Mouse (Mus musculus) hindbrain, embryonic 15.5 days (tissue): ENCODE measurements around the gene Kat2a. TPM values are rescaled to one million over a fixed set of nuclear protein-coding genes. Genes with fewer than 3 reads are reported as not detected.
A peak's percentile ranks its signal among the peaks of the same experiment; 100 is the strongest.

Experiments used
- ATAC-seq: fragments of 200-750 bp; cut with Nextera tagmentation; 2 replicates; pipeline ENCODE4 v1.8.0; 2017; ENCODE audit warnings: low read depth, moderate number of reproducible peaks, moderate TSS enrichment; ENCODE audit not compliant: low FRiP score
- H3K27ac ChIP-seq: fragments of 300-500 bp; sonication (generic); replicated peaks from 2 replicates; pipeline ENCODE4 v1.5.1; 2015; ENCODE audit warnings: mild to moderate bottlenecking, inconsistent platforms
- H3K27me3 ChIP-seq: fragments of 300-500 bp; sonication (generic); 2 replicates; pipeline ENCODE4 v1.6.1; 2015; ENCODE audit warnings: control low read depth, inconsistent platforms
- H3K36me3 ChIP-seq: fragments of 300-500 bp; sonication (generic); 2 replicates; pipeline ENCODE4 v1.6.1; 2015; ENCODE audit warnings: control low read depth, inconsistent platforms
- H3K4me1 ChIP-seq: fragments of 300-500 bp; sonication (generic); replicated peaks from 2 replicates; pipeline ENCODE4 v1.6.1; 2015; ENCODE audit warnings: control low read depth, inconsistent platforms
- H3K4me2 ChIP-seq: fragments of 300-500 bp; sonication (generic); 2 replicates; pipeline ENCODE4 v1.6.1; 2015; ENCODE audit warnings: moderate library complexity, mild to moderate bottlenecking, inconsistent platforms
- H3K4me3 ChIP-seq: fragments of 300-500 bp; sonication (generic); 2 replicates; pipeline ENCODE4 v1.5.1; 2015; ENCODE audit warnings: mild to moderate bottlenecking, inconsistent platforms
- H3K9ac ChIP-seq: fragments of 300-500 bp; sonication (generic); 2 replicates; pipeline ENCODE4 v1.6.1; 2015; ENCODE audit warnings: inconsistent platforms
- H3K9me3 ChIP-seq: fragments of 300-500 bp; sonication (generic); 2 replicates; pipeline ENCODE4 v1.6.1; 2016; ENCODE audit warnings: control low read depth, inconsistent platforms
- WGBS: fragments of 180-500 bp; shearing (Covaris S2); methylation state at CpG from one replicate; pipeline ENCODE4 v1.1.7; 2015; 5-methylcytosine and 5-hydroxymethylcytosine counted together
- polyA plus RNA-seq: library from polyadenylated mRNA; unstranded; fragments of >200 nt; fragmentation: Nextera tagmentation; extraction: Ambion mirVana; gene quantifications from 2 replicates; pipeline ENCODE4 v1.2.1, GENCODE M21; 2015

Gene Kat2a
- polyA plus RNA-seq, 1 experiment from 2014 or later: 74.0 TPM

DNA sequence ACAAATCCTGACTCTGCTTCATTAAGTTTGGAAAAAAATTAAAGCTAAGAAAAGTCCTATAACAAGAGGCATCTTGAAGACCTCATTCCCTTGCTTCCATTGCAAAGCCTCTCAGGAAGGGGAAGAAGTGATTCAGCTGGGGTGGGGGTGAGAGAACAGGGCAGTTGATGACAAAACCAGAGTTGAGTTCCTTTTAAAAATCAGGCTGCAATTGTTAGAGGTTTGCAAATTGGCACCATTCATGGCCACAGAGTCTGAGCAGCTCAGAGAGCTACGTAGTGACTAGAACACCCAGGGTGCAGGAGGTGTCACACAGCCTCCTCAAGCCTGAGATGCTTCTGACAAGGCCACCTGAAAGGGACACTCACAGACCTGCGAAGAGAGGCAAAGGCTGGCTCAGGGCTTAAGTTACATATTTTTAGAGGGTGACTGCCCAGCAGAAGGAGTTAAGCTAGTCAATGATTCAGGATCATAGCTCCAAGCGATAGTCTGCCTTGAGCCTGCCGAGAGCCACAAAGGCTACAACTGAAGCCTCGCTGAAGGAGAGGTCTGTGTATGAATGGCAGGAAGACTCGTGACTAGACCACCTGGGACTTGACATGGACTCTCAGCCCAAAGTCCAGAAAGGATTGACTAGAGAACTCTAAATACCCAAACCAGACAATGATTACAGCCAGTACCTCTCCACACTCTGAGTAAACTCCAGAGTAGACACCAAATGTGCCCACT, 18.4 kb upstream of the Kat2a start:
- Histone ChIP-seq H3K4me2 (no peak overlapping the region), H3K27me3 (no peaks in the 10 kb centered on the region), H3K27ac (no peak overlapping the region), H3K36me3 (peaks cover 17% of the 10 kb centered on the region; the same call in 1 of the 2 replicates), H3K9me3 (no peaks in the 10 kb centered on the region), H3K4me1 (0 out of 2 replicates have a peak, but pooled peaks cover under 1% of the 10 kb centered on the region), H3K9ac (no peak overlapping the region), H3K4me3 (no peak overlapping the region)
- 91% methylated on average over 6 of the region's 6 CpGs for WGBS
- no peak for ATAC-seq

DNA sequence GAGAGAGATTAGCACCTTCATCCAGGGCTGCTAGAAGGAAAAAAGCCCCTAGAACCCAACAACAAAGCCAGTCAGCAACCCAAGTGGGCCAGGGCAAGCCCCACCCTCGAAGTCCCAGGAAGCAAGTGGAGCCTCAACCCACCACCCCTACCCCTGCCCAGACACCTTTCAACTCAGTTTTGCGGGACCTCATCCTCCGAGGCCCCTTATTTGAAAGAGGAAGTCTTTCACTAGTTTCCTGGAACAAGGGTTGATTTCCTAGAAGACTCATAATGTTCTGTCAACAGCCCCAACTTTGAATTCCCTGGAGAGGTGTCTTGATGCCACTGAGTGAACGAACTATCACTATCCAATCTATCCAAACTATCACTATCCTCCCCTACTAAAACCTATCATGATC, 17.7 kb upstream of the Kat2a start:
- H3K9me3 ChIP-seq: no peaks in the 10 kb centered on the region
- peaks cover 17% of the 10 kb centered on the region; the same call in 1 of the 2 replicates for H3K36me3 ChIP-seq
- H3K9ac ChIP-seq: no peak overlapping the region
- no peaks in the 10 kb centered on the region for H3K27me3 ChIP-seq
- H3K4me2 ChIP-seq: no peak overlapping the region
- no peak overlapping the region for H3K27ac ChIP-seq
- no peak for ATAC-seq
- H3K4me1 ChIP-seq: no peaks in the 10 kb centered on the region
- H3K4me3 ChIP-seq: no peak overlapping the region
- 92% methylated on average over 4 of the region's 4 CpGs for WGBS

DNA sequence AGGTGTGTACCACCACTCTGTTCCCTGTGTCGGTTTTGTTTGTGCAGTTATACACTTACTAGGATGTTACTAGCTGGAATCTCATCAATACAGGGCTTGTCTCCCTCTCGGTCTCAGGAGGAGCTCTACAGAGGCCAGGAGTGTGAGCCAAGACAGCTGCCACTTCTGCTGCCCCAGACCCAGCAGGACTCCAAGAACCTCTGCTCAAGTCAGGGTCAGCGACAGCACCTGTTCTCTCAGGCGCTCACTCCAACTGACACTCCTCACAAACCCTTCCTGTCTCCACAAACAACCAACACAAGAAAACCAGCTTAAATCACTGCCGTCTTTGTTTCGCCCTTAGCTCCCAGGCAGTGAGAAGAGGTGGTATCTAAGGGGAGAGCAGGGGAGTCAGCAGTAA, 16.3 kb upstream of the Kat2a start:
- ATAC-seq: no peak
- H3K9me3 ChIP-seq: no peaks in the 10 kb centered on the region
- 78% methylated on average over 6 of the region's 6 CpGs for WGBS
- H3K27me3 ChIP-seq: no peaks in the 10 kb centered on the region
- H3K4me2 ChIP-seq: no peak overlapping the region
- no peaks in the 10 kb centered on the region for H3K4me1 ChIP-seq
- H3K36me3 ChIP-seq: peaks cover 17% of the 10 kb centered on the region; the same call in 1 of the 2 replicates
- no peak overlapping the region for H3K9ac ChIP-seq
- H3K4me3 ChIP-seq: no peak overlapping the region
- H3K27ac ChIP-seq: no peak overlapping the region

DNA sequence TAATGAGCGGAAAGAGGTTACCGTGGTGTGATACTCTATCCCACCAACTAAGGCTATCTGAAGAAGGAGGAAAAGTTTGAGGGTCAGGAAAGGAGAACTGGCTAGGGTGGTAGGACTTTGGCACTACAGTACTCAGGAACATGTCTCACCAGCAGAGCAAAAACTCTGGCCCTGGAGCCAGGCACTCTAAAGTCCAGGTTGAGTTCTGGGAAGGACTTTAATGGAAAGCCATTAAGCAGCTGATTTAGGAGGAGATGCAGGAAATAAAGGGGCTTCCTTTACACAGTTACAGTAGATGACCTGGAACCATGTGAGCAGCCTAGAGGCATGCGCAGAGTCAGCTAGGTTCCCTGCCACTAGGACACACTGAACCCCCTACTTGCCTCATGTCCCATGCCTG, 14.9 kb upstream of the Kat2a start:
- Histone ChIP-seq H3K4me2 (no peak overlapping the region), H3K9ac (no peak overlapping the region), H3K36me3 (peaks cover 10% of the 10 kb centered on the region; the same call in 1 of the 2 replicates), H3K4me3 (no peak overlapping the region), H3K27ac (no peak overlapping the region), H3K27me3 (no peaks in the 10 kb centered on the region), H3K4me1 (peaks cover 3% of the 10 kb centered on the region; the same call in 1 of the 2 replicates), H3K9me3 (no peaks in the 10 kb centered on the region)
- no peak for ATAC-seq
- WGBS: 94% methylated on average over 3 of the region's 3 CpGs

DNA sequence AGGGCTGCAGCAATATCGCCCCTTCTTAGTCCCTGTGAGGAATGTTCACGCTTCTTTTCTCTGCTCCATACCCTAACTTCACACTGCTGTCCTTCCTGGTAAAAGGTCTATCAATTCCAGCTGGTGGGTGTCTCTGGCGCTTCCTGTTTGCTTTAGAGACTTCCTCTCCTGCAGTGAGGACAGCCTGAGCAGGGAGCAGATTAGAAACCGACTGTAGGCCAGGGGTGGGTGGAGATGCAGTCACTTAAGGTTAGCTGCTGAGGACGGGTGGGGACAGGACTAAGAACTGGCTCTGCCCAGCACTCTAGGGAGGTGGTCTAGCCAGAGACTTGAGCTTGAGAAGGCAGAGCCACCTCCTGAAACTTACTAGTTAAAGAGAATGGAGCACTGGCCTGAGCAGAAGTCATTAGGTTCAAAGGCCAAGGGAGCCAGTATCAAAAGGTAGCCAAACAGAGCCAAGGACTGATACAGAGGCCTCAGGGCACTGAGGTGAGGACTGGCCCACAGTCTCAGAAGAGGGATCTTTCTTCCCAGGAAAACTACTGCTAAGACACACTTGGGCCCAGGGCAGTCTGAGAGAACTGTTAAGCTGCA, 12.8 kb upstream of the Kat2a start:
- H3K27ac ChIP-seq: no peak overlapping the region

DNA sequence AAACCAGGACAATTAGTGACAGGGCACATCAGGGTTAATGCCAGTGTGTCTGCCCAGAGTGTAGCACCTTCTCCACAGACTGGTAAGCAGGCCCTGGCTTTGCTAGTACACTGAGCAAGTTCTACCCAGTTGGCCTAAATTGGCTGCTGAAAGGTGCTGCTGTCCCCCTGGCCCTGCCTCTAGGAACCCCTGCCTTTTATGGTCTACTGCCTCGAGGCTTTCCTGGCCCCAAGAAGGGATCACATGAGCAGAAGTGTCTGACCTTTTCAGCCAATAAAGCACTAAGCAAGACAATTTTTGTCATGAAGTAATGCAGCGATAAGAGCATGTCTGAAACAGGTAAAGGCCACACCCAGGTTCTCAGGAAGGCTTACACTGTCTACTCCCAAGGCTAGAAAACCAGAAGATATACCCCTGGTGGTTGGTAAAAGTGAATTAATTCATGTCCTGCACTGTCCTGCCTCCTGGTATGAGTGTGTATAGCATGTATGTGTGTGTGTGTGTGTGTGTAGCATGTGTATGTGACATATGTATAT, 10.3 kb upstream of the Kat2a start:
- no peaks in the 10 kb centered on the region for H3K9me3 ChIP-seq
- no peak for ATAC-seq
- H3K36me3 ChIP-seq: peaks cover 8% of the 10 kb centered on the region
- peak overlapping the region; percentile 47; the same call in 1 of the 2 replicates for H3K27ac ChIP-seq
- no peak overlapping the region for H3K9ac ChIP-seq
- no peak overlapping the region for H3K4me2 ChIP-seq
- peaks cover 21% of the 10 kb centered on the region for H3K4me1 ChIP-seq
- no peaks in the 10 kb centered on the region for H3K27me3 ChIP-seq
- no peak overlapping the region for H3K4me3 ChIP-seq
- 76% methylated on average over 2 of the region's 2 CpGs for WGBS

More for the DNA sequence above, 12.8 kb upstream of the Kat2a start:
- no peak for ATAC-seq
- Histone ChIP-seq H3K9me3 (no peaks in the 10 kb centered on the region), H3K9ac (no peak overlapping the region), H3K4me3 (no peak overlapping the region), H3K4me2 (no peak overlapping the region), H3K4me1 (peaks cover 21% of the 10 kb centered on the region), H3K36me3 (peaks cover 10% of the 10 kb centered on the region; the same call in 1 of the 2 replicates), H3K27me3 (no peaks in the 10 kb centered on the region)
- 64% methylated on average over 5 of the region's 5 CpGs for WGBS

DNA sequence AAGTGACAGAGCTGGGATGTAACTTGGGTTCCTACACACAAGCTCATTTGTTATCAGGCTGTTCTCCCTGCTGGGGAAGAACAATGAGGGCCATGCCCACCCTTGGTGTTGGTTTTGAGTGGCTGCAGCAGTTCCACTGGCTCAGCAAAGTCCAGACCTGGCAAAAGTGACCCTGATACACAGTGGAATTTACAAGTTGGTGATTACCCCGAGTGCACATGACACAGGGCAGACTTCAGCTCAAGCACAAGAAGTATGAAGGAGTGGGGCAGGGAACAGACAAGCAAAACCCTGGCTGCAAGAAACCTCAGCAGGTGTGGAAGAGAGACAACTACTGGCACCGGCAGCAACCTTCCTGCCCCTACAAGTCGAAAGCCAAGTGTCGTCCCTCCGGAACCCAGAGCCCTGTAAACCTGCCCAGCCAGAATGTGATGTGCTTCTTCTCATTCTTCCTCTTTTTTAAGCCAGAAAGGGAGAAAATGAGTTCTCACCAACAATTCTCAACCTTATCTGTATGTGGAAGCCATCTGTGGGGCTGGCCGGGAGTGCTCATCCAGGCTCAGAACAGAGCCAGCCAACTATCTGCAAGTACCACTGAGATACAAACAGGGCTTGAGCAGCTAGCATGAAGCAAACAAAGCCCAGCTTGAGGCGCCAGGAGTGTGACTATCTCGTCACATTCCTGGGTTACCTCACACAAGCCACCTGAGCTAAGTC, 9.7 kb upstream of the Kat2a start:
- 68% methylated on average over 8 of the region's 8 CpGs for WGBS
- H3K27ac ChIP-seq: peak overlapping the region; percentile 47

DNA sequence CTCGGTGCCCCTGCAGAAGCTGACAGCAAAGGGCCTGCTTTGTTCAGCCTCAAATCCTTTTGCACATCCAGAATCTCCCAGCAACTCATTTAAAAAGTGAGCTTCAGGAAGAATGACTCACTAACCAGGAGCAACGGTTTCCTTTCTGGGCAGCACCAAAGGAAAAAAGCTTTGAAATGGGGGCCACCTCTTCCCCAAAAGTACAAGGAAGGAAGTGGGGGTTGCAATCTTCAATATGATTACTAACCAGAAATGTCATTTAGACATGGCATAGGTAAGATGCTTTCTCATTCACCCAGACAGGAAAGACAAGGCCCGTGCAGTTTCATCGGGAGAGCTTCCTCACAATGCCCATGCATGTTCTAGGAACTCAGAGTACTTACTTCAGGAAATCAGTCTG, 9.0 kb upstream of the Kat2a start:
- Histone ChIP-seq H3K36me3 (peaks cover 21% of the 10 kb centered on the region), H3K27ac (peak overlapping the region; percentile 47), H3K4me3 (no peak overlapping the region), H3K27me3 (no peaks in the 10 kb centered on the region), H3K4me1 (peaks cover 21% of the 10 kb centered on the region), H3K9ac (no peak overlapping the region), H3K4me2 (no peak overlapping the region), H3K9me3 (no peaks in the 10 kb centered on the region)
- ATAC-seq: no peak
- 67% methylated on average over 4 of the region's 4 CpGs for WGBS

More for the DNA sequence above, 9.7 kb upstream of the Kat2a start:
- no peaks in the 10 kb centered on the region for H3K9me3 ChIP-seq
- H3K4me1 ChIP-seq: peaks cover 21% of the 10 kb centered on the region
- H3K36me3 ChIP-seq: peaks cover 15% of the 10 kb centered on the region
- H3K4me3 ChIP-seq: no peak overlapping the region
- ATAC-seq: no peak
- H3K9ac ChIP-seq: no peak overlapping the region
- no peak overlapping the region for H3K4me2 ChIP-seq
- no peaks in the 10 kb centered on the region for H3K27me3 ChIP-seq

DNA sequence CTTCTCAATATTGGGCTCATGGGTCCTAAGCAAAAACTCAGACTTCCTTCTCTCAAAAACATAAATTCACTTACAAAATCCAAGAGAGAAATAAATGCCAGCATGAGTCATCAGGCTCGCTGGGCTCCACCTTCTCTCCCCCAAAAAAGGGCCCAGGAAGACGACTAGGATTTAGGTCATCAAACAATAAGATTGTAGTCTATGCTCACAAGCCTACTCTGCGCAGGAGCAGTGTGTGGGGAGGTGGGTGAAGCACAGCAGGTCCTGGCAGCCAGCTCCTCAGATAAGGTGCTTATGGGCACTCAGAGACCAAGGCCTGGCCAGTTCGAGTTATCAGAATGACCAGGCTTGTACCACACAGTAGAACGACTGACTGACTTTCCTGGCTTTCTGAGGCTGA, 8.1 kb upstream of the Kat2a start:
- no peaks in the 10 kb centered on the region for H3K9me3 ChIP-seq
- no peak overlapping the region for H3K4me2 ChIP-seq
- H3K4me3 ChIP-seq: no peak overlapping the region
- 77% methylated on average over 5 of the region's 5 CpGs for WGBS
- ATAC-seq: no peak
- H3K27me3 ChIP-seq: no peaks in the 10 kb centered on the region
- H3K27ac ChIP-seq: peak overlapping the region; percentile 47
- peaks cover 31% of the 10 kb centered on the region for H3K36me3 ChIP-seq
- peaks cover 21% of the 10 kb centered on the region for H3K4me1 ChIP-seq
- H3K9ac ChIP-seq: no peak overlapping the region

DNA sequence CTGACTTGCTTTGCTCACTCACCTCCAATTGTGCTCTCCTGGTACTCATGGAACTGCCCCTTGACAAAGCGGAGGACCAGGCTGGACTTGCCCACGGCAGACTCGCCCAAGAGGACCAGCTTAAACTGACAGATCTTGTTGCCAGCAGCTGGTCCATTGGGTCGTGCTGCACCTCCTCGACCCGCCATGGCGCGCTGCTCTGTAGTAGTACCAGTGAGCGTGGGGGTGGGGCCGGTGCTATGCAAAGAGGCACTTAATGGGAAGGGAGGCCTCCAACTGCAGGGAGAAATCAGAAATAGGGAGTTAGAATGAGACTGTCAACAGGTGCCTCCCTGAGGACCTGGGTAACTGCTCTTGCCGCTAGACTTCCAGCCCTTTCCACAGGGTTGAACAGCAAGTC, 7.6 kb upstream of the Kat2a start:
- Histone ChIP-seq H3K4me1 (peaks cover 21% of the 10 kb centered on the region), H3K9me3 (no peaks in the 10 kb centered on the region), H3K27me3 (no peaks in the 10 kb centered on the region), H3K9ac (no peak overlapping the region), H3K27ac (no peak overlapping the region; the same call in 1 of the 2 replicates), H3K4me3 (no peak overlapping the region), H3K36me3 (peaks cover 34% of the 10 kb centered on the region), H3K4me2 (no peak overlapping the region)
- ATAC-seq: no peak
- WGBS: 89% methylated on average over 11 of the region's 11 CpGs

DNA sequence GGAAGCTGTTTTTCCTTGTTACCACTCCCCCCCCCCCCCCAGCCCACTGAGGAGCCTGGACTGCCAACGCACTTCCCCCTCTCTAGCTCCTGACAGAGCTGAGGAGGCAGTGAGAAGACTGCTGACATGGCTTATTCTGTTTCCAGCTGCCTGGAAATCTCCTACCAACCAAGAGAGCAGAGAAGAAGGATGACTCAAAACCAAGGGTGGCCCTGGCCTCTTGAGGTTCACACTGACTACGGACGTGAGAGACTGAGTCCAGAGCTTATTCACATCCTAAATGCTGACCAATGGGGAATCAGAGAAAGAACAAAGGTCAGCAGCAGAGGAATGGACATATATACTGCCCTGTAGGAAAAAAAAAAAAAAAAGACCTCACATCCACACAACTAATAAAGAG, 7.0 kb upstream of the Kat2a start:
- WGBS: 68% methylated on average over 3 of the region's 3 CpGs
- Histone ChIP-seq H3K27me3 (no peaks in the 10 kb centered on the region), H3K4me1 (peaks cover 27% of the 10 kb centered on the region), H3K9ac (no peak overlapping the region), H3K4me3 (no peak overlapping the region), H3K27ac (no peak overlapping the region), H3K36me3 (peaks cover 34% of the 10 kb centered on the region), H3K4me2 (no peak overlapping the region), H3K9me3 (no peaks in the 10 kb centered on the region)
- no peak for ATAC-seq

DNA sequence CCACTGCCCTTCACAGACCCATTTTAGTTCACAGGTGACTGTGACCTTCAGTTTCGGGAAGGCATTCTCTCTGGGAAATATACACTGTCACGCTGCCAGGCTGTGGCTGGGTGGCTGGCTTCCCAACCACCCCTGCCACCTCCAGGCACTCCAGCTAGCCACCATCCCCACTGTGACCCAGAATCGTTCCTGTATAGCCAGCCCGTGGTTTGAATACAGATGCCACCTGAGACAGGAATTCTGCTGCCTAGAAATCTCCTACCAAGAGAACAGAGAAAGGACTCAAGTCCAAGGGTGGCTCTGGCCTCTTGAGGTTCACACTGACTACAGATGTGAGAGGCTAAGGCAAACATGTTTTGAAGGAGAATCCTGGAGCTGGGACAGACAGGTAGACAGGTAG, 6.6 kb upstream of the Kat2a start:
- ATAC-seq: no peak
- Histone ChIP-seq H3K9ac (no peak overlapping the region), H3K4me2 (no peak overlapping the region), H3K36me3 (peaks cover 34% of the 10 kb centered on the region), H3K4me3 (no peak overlapping the region), H3K9me3 (no peaks in the 10 kb centered on the region), H3K27ac (no peak overlapping the region), H3K4me1 (peaks cover 31% of the 10 kb centered on the region), H3K27me3 (no peaks in the 10 kb centered on the region)
- 84% methylated on average over 4 of the region's 4 CpGs for WGBS
